Mouse (Mus musculus) CH12.LX (cell line): ENCODE data around the gene Glp2r.

Experiments
- BHLHE40 ChIP-seq: IDR thresholded peaks from 2 replicates; pipeline ENCODE4 v1.6.1; 2011; ENCODE audit warnings: mild to moderate bottlenecking, low read depth, low read length, improper control_type of control experiment
- CHD2 ChIP-seq: IDR thresholded peaks from 2 replicates; pipeline ENCODE4 v1.6.1; 2011; ENCODE audit warnings: low read length, improper control_type of control experiment
- CTCF ChIP-seq, 2 experiments: IDR thresholded peaks in 1 of 2; conservative IDR thresholded peaks in 1 of 2; 2 replicates each; pipeline ENCODE4 v1.5.1; 2011 to 2012; ENCODE audit warnings: low read depth in 2 of 2, low read length in 2 of 2, improper control_type of control experiment in 1 of 2, inconsistent platforms in 1 of 2, mild to moderate bottlenecking in 1 of 2, moderate library complexity in 1 of 2
- E2F4 ChIP-seq: IDR thresholded peaks from 2 replicates; pipeline ENCODE4 v1.6.1; 2011; ENCODE audit warnings: low read depth, low read length, improper control_type of control experiment; ENCODE audit not compliant: insufficient replicate concordance
- EP300 ChIP-seq: IDR thresholded peaks from 2 replicates; pipeline ENCODE4 v1.6.1; 2011; ENCODE audit warnings: low read length, improper control_type of control experiment
- GABPA ChIP-seq: IDR thresholded peaks from 2 replicates; pipeline ENCODE4 v1.6.1; 2012; ENCODE audit warnings: low read depth, low read length, improper control_type of control experiment, inconsistent platforms; ENCODE audit not compliant: insufficient replicate concordance
- MAFK ChIP-seq: IDR thresholded peaks from 2 replicates; pipeline ENCODE4 v1.6.1; 2011; ENCODE audit warnings: low read length, improper control_type of control experiment; ENCODE audit not compliant: insufficient replicate concordance
- MAZ ChIP-seq: IDR thresholded peaks from 2 replicates; pipeline ENCODE4 v1.6.1; 2012; ENCODE audit warnings: low read depth, mild to moderate bottlenecking, inconsistent platforms, low read length, improper control_type of control experiment, moderate library complexity
- POLR2A ChIP-seq: IDR thresholded peaks from 2 replicates; pipeline ENCODE4 v1.6.1; 2011; ENCODE audit warnings: low read depth, mild to moderate bottlenecking, improper control_type of control experiment, low read length
- SMC3 ChIP-seq: IDR thresholded peaks from 2 replicates; pipeline ENCODE4 v1.6.1; 2011; ENCODE audit warnings: low read depth, low read length, improper control_type of control experiment
- UBTF ChIP-seq: IDR thresholded peaks from 2 replicates; pipeline ENCODE4 v1.6.1; 2012; ENCODE audit warnings: low read depth, mild to moderate bottlenecking, inconsistent platforms, low read length, improper control_type of control experiment, moderate library complexity
- USF1 ChIP-seq: IDR thresholded peaks from 2 replicates; pipeline ENCODE4 v1.6.1; 2014; ENCODE audit warnings: low read depth, mild to moderate bottlenecking, inconsistent platforms, low read length, improper control_type of control experiment

- TF ChIP-seq CHD2 = no peak
- no peak for TF ChIP-seq MAZ
- TF ChIP-seq BHLHE40 = no peak
- no peak for TF ChIP-seq SMC3
- no peak for TF ChIP-seq E2F4
- TF ChIP-seq CTCF (conservative IDR thresholded peaks at IDR 0.05 in 1 of 2, IDR thresholded peaks at IDR 0.05 in 1 of 2; ENCODE audit: low read depth in 2 of 2, low read length in 2 of 2) = no peak
- no peak for TF ChIP-seq UBTF
- no peak for TF ChIP-seq POLR2A
- TF ChIP-seq GABPA = no peak
- TF ChIP-seq MAFK = no peak
- TF ChIP-seq USF1 = no peak
- TF ChIP-seq EP300 = no peak
Observed at GRCm38 (mm10) chr11:67715382-67715781, 55.6 kb downstream of the Glp2r start.
